Mouse (Mus musculus): ENCODE results near the gene Rbm20.
A peak's percentile ranks its signal among the peaks of the same experiment; 100 is the strongest.

Rbm20 gene

GRCm38 (mm10) chr19:53815714-53816113, 138.6 kb downstream of the Rbm20 start:
- no peak for DNase-seq (ENCODE audit: low spot score)

GRCm38 (mm10) chr19:53816242-53816641, 139.1 kb downstream of the Rbm20 start:
- no peak for DNase-seq (ENCODE audit: low spot score)

- DNase-seq (ENCODE audit: low spot score), result no peak
These were observed 142.2 kb downstream of the Rbm20 start for GRCm38 (mm10) chr19:53819299-53819698.

- no peak for DNase-seq (ENCODE audit: low spot score)
These were observed 144.4 kb downstream of the Rbm20 start for GRCm38 (mm10) chr19:53821241-53822120.

- DNase-seq (ENCODE audit: low spot score), result no peak
These were observed 146.7 kb downstream of the Rbm20 start for GRCm38 (mm10) chr19:53823847-53824246.

- no peak for DNase-seq (ENCODE audit: low spot score)
These were observed 148.0 kb downstream of the Rbm20 start for GRCm38 (mm10) chr19:53824872-53825680.

DNA sequence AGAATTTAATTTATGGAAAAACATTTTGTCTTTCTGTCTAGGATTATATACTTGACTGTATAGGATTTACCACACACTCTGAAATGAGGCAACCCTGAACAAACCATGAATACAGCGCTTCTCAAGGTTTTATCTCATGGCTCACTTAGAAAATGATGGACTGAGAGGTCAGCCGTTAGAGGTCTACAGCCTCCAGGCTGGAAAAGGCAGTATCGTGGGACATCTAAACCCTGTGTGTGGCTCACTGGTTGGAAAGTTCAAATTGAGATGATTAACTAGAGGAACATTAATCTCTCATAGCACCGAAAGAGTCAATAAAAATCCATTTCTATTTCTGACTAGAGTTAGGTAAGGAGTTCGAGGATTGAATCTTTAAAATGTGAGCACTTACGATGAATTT, 152.9 kb downstream of the Rbm20 start:
- no peak for DNase-seq (ENCODE audit: low spot score)

DNA sequence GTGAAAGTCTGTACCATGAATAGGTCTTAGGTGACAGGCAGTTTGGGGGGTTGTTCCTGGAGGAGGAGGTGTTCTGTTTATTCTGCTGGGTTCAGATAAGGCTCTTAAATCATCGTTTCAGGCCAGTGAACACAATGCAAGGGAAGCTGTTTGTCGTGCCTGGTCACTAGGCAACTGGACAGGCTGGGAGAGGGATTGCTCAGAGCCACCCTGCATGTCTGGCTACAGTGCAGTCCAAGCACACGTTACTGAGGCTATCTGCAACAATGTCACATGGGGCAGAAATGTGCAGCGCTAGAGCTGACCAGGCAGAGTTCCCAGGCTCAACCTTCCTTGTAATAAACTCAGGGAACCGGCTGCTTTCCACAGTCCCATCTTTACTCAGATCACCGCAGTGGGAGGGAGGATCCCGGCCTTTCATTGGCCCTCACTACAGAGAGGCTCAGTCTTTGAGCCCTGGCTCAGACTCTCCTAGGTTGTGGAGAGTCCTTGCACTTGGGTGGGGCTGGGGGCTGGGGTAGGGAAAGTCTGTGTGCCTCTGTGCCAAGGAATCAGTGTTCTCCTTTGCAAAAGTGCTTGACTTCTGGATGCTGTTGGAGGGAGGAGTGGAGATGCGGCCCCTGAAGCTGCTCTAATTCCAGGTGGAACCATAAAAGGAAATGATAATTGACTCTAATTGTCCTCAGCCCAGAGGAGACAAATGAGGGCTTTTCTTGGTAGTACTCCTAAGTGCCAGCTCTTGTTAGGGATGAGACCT, 153.5 kb downstream of the Rbm20 start:
- DNase-seq (ENCODE audit: low spot score), result peak; percentile 71

DNA sequence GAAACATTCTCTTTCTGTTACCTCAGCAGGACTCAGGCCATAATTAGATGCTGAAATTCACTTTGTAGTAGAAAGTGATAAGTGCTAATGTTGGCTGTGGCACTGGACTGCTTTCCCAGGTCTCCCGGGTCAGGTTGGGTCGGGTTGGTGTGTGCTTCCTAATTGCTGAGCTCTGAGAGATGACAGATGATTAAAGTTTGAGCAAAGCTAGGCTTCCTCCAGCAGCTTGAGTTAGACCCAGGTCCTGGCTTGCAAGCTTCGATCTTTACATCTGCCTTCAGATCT, 154.0 kb downstream of the Rbm20 start:
- DNase-seq (ENCODE audit: low spot score), result no peak

DNA sequence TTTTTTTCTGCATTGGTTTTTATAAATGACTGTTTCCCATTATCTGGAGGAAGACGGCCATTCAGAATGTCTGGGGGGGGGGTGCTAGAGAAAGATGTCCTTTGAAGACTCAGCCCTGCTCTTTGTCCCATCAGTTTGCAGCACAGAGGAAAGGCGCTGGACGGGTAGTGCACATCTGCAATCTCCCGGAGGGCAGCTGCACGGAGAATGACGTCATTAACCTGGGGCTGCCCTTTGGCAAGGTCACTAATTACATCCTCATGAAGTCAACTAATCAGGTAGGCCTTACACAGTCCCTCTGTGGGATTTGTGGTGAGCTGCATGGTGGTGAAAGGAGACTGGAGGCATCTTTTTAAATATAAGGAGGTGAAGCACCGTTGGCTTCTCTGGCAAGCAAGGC, 155.4 kb downstream of the Rbm20 start:
- peak; percentile 63 for DNase-seq (ENCODE audit: low spot score)

DNA sequence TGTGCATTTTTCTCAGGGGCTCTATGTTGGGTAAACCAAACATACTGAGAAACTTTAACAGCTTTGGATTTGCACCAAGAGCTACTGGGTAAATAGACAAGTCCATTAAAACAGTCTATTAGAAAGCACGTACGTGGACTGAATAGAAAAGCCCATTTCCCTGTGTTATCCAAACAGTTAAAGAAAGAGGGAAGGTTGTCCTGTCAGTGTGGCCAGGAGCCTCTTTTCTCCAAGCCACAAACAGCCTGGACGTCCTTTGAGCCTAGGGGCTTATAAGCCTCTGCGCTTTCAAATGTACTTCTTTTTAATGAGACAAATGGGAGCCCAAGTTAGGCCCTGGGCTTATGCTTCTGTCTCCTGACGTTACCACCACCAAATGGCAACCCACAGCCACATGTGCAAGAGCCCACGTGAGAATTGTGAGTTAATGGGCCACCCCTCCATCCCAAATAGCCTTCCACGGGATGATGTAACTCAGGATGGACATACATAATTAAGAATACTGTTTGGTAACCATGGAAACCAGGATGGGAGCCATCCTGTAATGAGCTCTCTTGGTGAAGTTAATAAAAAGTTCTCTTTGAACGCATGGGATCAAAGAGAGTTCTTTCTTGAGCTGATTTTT, 156.8 kb downstream of the Rbm20 start:
- no peak for DNase-seq (ENCODE audit: low spot score)

DNA sequence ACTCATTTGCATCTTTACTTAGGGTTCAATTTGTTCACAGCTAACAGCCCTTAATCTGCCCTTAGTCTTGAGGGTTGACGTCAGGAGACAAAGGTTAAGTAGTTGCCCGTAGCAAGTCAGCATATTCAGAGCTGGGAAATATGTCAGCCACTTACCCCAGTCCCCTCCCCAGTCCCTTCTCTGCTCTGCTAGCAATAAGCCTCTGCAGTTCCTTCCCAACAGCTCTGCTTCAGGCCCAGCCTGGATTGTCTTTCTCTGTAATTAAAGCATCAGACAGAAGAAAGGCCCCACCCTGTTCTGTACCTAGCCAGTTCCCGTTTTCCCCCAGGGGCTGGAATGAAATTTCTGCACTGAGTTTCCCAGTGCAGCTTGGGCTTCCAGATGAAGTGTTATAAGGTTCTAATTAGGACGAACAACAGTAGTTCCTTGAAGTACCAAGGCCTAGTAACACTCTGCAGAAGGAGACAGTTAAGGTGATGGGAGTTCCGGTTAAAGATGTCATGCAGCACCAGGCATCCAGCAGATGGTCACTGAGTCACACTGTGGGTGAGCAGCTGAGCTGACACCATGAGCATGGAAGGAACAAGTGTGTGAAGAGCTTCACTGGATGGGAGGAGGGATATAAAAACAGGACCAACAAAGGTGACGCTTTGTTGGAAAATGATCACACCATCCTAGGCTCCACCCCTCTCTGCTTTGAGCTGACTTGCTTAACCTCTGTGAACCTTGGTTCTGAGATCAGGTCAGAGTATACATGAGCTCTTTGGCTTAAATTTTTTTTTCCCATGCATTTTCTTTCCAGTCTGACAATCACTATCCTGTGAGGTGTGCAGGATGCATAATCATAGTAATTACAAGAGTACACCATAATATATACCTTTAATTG, 159.7 kb downstream of the Rbm20 start:
- no peak for DNase-seq (ENCODE audit: low spot score)

- DNase-seq (ENCODE audit: low spot score), result no peak
These were observed 161.7 kb downstream of the Rbm20 start for GRCm38 (mm10) chr19:53838850-53839249.

GRCm38 (mm10) chr19:53839837-53840236, 162.7 kb downstream of the Rbm20 start:
- no peak for DNase-seq (ENCODE audit: low spot score)

DNA sequence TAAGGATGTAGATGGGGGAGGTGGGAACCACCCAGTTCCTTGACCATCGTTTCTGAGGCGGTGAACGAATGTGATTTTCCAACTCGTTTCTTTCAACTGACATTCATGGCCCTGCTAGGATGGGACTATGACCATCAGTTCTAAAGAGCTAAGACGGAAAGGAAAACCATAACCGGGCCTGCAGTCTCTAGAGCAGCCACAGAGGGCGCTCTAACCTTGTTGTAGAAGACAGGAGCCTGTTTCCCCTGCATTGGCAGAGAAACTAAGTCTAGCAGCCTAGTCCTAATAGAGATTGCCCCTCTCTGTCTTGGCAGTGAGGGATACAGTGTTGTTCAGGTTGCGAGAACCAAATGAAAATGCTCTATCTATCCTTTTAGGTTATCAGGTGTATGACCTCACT, 164.8 kb downstream of the Rbm20 start:
- no peak for DNase-seq (ENCODE audit: low spot score)

GRCm38 (mm10) chr19:53843972-53844371, 166.9 kb downstream of the Rbm20 start:
- no peak for DNase-seq (ENCODE audit: low spot score)

- no peak for DNase-seq (ENCODE audit: low spot score)
These were observed 171.3 kb downstream of the Rbm20 start for GRCm38 (mm10) chr19:53848272-53848995.

DNA sequence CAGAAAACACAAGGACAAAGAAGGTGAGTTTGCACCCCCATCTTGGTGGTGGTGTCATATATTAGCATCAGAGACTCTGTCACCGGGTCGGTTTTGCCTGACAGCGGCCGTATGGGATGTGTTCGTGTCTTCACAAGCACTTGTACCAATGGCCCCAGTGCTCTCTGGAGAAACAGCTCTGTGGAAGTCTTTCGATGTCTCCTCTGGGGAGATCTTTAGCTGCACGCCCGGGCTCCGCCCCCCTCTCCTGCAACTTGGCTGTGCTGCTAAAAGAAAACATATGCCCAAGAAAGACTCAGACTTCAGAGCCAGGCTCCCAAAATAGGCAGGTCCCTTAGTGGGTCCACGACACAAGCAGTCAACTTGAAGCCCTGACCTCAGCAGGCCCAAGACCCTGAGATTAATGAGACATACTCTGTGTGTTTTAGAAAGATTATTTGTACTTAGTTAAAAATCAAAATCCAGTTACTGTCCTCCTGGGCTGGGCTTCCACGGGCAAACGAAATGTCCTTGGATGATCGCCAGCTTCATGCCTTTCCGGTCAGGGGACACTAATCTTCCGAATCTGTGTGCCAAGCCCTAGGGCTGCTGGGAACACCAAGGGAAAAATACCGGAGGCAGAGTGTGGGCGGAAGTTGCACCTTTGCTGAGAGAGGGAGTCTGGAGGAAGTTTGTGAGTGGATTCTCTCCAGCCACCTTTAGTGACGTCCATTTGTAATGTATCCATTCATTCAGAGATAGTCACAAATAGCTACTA, 173.2 kb downstream of the Rbm20 start:
- DNase-seq (ENCODE audit: low spot score), result peak; percentile 53

DNA sequence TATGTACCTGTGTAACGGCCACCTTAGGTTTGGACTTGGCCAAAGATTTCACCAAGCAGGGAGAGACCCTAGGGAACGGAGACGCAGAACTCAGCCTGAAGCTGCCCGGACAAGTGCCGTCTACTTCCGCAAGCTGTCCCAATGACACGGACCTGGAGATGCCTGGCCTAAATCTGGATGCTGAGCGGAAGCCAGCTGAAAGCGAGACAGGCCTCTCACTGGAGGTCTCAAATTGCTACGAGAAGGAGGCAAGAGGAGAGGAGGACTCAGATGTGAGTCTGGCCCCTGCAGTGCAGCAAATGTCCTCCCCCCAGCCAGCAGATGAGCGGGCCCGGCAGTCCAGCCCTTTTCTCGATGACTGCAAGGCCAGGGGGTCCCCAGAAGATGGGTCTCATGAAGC, 174.2 kb downstream of the Rbm20 start:
- no peak for DNase-seq (ENCODE audit: low spot score)

All from embryo, embryonic 10.5 days (tissue).